Mouse (Mus musculus): ENCODE results near the gene Pgap3.

DNA sequence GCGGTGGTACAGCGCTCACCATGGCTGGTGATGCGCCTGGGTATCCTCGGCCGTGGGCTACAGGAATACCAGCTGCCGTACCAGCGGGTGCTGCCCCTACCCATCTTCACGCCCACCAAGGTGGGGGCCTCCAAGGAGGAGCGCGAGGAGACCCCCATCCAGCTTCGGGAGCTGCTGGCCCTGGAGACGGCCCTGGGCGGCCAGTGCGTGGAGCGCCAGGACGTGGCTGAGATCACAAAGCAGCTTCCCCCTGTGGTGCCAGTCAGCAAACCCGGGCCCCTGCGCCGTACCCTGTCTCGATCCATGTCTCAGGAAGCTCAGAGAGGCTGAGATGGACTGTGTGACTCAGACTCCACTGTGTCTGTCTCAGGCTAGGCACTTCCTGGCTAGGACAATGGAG is 16.1 kb downstream of the Pgap3 start:
- TF ChIP-seq CTCF (IDR thresholded peaks at IDR 0.05) (no peak), EP300 (IDR thresholded peaks at IDR 0.05) (no peak)
